Mouse (Mus musculus): ENCODE measurements around the gene Cemip2. TPM values are rescaled to one million over a fixed set of nuclear protein-coding genes. Genes with fewer than 3 reads are reported as not detected.

Cemip2 gene
- total RNA-seq, 1 experiment from 2014 or later, result 13.1 TPM

- no peak for ATAC-seq (replicated peaks; ENCODE audit: insufficient number of reproducible peaks, low FRiP score, low TSS enrichment, poor library complexity, severe bottlenecking)
Measured at GRCm38 (mm10) chr19:21775629-21776028, 2.5 kb upstream of the Cemip2 start.

GRCm38 (mm10) chr19:21776671-21777070, 1.5 kb upstream of the Cemip2 start:
- no peak for ATAC-seq (replicated peaks; ENCODE audit: insufficient number of reproducible peaks, low FRiP score, low TSS enrichment, poor library complexity, severe bottlenecking)

GRCm38 (mm10) chr19:21777171-21777731, 891 bp upstream of the Cemip2 start:
- peak; percentile 33; the same call in 1 of the 2 replicates for ATAC-seq (replicated peaks; ENCODE audit: insufficient number of reproducible peaks, low FRiP score, low TSS enrichment, poor library complexity, severe bottlenecking)

- no peak for ATAC-seq (replicated peaks; ENCODE audit: insufficient number of reproducible peaks, low FRiP score, low TSS enrichment, poor library complexity, severe bottlenecking)
Measured at GRCm38 (mm10) chr19:21779106-21779505, 964 bp downstream of the Cemip2 start.

- ATAC-seq (replicated peaks; ENCODE audit: insufficient number of reproducible peaks, low FRiP score, low TSS enrichment, poor library complexity, severe bottlenecking), result no peak
Measured at GRCm38 (mm10) chr19:21780663-21781062, 2.5 kb downstream of the Cemip2 start.

- ATAC-seq (replicated peaks; ENCODE audit: insufficient number of reproducible peaks, low FRiP score, low TSS enrichment, poor library complexity, severe bottlenecking), result no peak
Measured at GRCm38 (mm10) chr19:21781066-21781786, 3.1 kb downstream of the Cemip2 start.

GRCm38 (mm10) chr19:21781787-21782432, 3.8 kb downstream of the Cemip2 start:
- ATAC-seq (replicated peaks; ENCODE audit: insufficient number of reproducible peaks, low FRiP score, low TSS enrichment, poor library complexity, severe bottlenecking), result no peak

GRCm38 (mm10) chr19:21783717-21784116, 5.6 kb downstream of the Cemip2 start:
- ATAC-seq (replicated peaks; ENCODE audit: insufficient number of reproducible peaks, low FRiP score, low TSS enrichment, poor library complexity, severe bottlenecking), result no peak

- no peak for ATAC-seq (replicated peaks; ENCODE audit: insufficient number of reproducible peaks, low FRiP score, low TSS enrichment, poor library complexity, severe bottlenecking)
Measured at GRCm38 (mm10) chr19:21784331-21785131, 6.4 kb downstream of the Cemip2 start.

GRCm38 (mm10) chr19:21785132-21785528, 7.0 kb downstream of the Cemip2 start:
- no peak for ATAC-seq (replicated peaks; ENCODE audit: insufficient number of reproducible peaks, low FRiP score, low TSS enrichment, poor library complexity, severe bottlenecking)

- no peak for ATAC-seq (replicated peaks; ENCODE audit: insufficient number of reproducible peaks, low FRiP score, low TSS enrichment, poor library complexity, severe bottlenecking)
Measured at GRCm38 (mm10) chr19:21787004-21787480, 8.9 kb downstream of the Cemip2 start.

GRCm38 (mm10) chr19:21788999-21789398, 10.9 kb downstream of the Cemip2 start:
- no peak for ATAC-seq (replicated peaks; ENCODE audit: insufficient number of reproducible peaks, low FRiP score, low TSS enrichment, poor library complexity, severe bottlenecking)

GRCm38 (mm10) chr19:21789676-21790075, 11.5 kb downstream of the Cemip2 start:
- no peak for ATAC-seq (replicated peaks; ENCODE audit: insufficient number of reproducible peaks, low FRiP score, low TSS enrichment, poor library complexity, severe bottlenecking)

- ATAC-seq (replicated peaks; ENCODE audit: insufficient number of reproducible peaks, low FRiP score, low TSS enrichment, poor library complexity, severe bottlenecking), result no peak
Measured at GRCm38 (mm10) chr19:21791386-21791785, 13.2 kb downstream of the Cemip2 start.

- ATAC-seq (replicated peaks; ENCODE audit: insufficient number of reproducible peaks, low FRiP score, low TSS enrichment, poor library complexity, severe bottlenecking), result no peak
Measured at GRCm38 (mm10) chr19:21791826-21792225, 13.7 kb downstream of the Cemip2 start.

GRCm38 (mm10) chr19:21792587-21793175, 14.5 kb downstream of the Cemip2 start:
- no peak for ATAC-seq (replicated peaks; ENCODE audit: insufficient number of reproducible peaks, low FRiP score, low TSS enrichment, poor library complexity, severe bottlenecking)

- ATAC-seq (replicated peaks; ENCODE audit: insufficient number of reproducible peaks, low FRiP score, low TSS enrichment, poor library complexity, severe bottlenecking), result no peak
Measured at GRCm38 (mm10) chr19:21794569-21794968, 16.4 kb downstream of the Cemip2 start.

- no peak for ATAC-seq (replicated peaks; ENCODE audit: insufficient number of reproducible peaks, low FRiP score, low TSS enrichment, poor library complexity, severe bottlenecking)
Measured at GRCm38 (mm10) chr19:21796333-21796732, 18.2 kb downstream of the Cemip2 start.

- no peak for ATAC-seq (replicated peaks; ENCODE audit: insufficient number of reproducible peaks, low FRiP score, low TSS enrichment, poor library complexity, severe bottlenecking)
Measured at GRCm38 (mm10) chr19:21798700-21799099, 20.6 kb downstream of the Cemip2 start.

Measured in monocyte, adult 5-6 weeks (primary cell).